Mouse (Mus musculus): ENCODE data around the gene Sugct.

DNA sequence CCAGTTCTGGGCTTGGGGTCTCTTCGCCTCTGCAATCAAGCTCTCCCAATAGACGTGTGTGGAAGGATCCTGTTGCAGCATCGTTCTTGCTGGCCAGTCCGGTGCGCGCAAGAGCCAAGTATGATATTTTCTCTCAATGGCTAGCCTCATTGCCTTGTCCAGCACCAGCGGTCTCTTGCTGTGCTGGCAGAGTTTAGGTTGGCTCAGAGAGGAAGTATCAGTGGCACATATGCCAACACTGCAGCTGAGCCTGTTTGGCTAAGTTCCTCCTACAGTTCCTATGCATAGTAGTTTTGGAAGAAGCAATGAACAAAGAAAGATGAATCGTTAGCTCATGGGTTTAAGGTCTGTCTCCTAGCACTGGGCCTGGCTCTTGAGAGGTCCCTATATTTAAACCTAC lies 352.5 kb downstream of the Sugct start:
- TF ChIP-seq POLR2A (IDR thresholded peaks at IDR 0.05; ENCODE audit: borderline replicate concordance, insufficient read depth, low read length) (no peak), CTCF (IDR thresholded peaks at IDR 0.05; ENCODE audit: borderline replicate concordance, insufficient read depth, low read depth, low read length) (no peak)
